ENCODE assay signal across 16 mouse cellular contexts in the genomic region with DNA sequence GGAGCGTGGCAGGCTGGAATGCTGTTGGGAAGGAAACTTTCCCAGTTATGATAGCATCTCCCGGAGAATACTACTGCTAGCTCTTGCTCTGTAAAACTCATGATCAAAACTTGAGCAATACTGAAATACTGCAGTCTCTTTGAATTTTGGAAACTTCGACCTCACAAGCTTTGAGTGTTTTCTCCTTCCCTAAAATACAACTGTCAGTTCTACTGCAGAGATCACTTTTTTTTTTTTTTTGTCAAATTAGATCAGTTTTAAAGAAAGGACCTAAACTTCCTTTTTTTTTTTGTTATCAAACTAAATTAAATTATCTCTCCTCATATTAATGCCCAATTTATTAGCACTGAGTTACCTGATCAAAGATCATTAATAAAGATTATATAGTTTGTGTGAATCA.
"Had no signal": no experiment of that assay in that cellular context is flagged by ENCODE, and none has a peak within 500 bp of the region (broad histone marks: within the 10 kb centered on the region; RNA-seq: fewer than 3 reads in every experiment).

No protein-coding gene starts in this region.

- H3K4me1 ChIP-seq: neural tube, embryonic 13.5 days; neural tube, embryonic 15.5 days; stomach, embryonic 15.5 days had no signal

- H3K9me3 ChIP-seq: neural tube, embryonic 13.5 days; neural tube, embryonic 15.5 days; stomach, embryonic 15.5 days had no signal

- H3K9ac ChIP-seq: neural tube, embryonic 13.5 days; neural tube, embryonic 15.5 days; stomach, embryonic 15.5 days had no signal

- H3K27ac ChIP-seq: neural tube, embryonic 13.5 days; neural tube, embryonic 15.5 days; stomach, embryonic 15.5 days; stomach, postnatal 0 days had no signal

- DNase-seq: retina, postnatal 1 day; right cerebral cortex, adult 18-20 months; right cerebral cortex, postnatal 14 days; right cerebral cortex, postnatal 25 days; right cerebral cortex, postnatal 4 days; spleen, adult 18-20 months; thymus, adult 18-20 months; thymus, adult 2 months; thymus, postnatal 14 days; thymus, postnatal 25 days; thymus, postnatal 36 days; thymus, postnatal 4 days had no signal

- H3K4me3 ChIP-seq: neural tube, embryonic 13.5 days; neural tube, embryonic 15.5 days; stomach, embryonic 15.5 days had no signal

- H3K27me3 ChIP-seq: neural tube, embryonic 13.5 days; neural tube, embryonic 15.5 days; stomach, embryonic 15.5 days had no signal
